Mouse (Mus musculus): ENCODE measurements around the gene Cdc123.
"Not testable (repeated sequence)": the region's sequence is repeated elsewhere in the genome, so short reads cannot be mapped to it uniquely, and the experiment has no call there.

The Cdc123 gene

GRCm38 (mm10) chr2:5844873-5845631, at the start of gene Cdc123, which contains the start of gene Nudt5:
Gene Cdc123, minus strand, starts transcription at chr2:5845164.
Gene Nudt5, plus strand, starts transcription at chr2:5845019.
- peak; percentile 85 for DNase-seq (ENCODE audit: extremely low read depth, low read depth)

DNA sequence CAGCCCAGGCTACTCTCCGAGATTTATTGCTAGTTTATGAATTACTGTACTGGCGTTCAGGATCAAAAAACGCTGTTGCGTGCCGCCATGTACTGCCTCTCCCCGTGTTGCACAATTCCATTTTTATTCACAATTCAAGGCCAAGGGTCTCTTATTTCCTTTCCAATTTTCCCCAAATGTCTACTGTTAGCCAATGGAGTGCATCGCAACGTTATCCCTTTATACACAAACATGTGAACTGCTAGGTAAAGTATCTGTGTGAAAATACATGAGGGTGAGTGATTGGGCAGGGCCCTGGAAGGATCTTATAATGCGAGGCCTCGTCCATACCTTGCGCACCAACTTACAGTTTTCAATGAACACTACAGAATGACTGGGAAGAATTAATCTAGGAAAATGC, 49.3 kb upstream of the Cdc123 start:
- peak; percentile 31 for DNase-seq (ENCODE audit: extremely low read depth, low read depth)

- DNase-seq (ENCODE audit: extremely low read depth, low read depth): no peak
Measured at GRCm38 (mm10) chr2:5889412-5889811, 44.4 kb upstream of the Cdc123 start.

DNA sequence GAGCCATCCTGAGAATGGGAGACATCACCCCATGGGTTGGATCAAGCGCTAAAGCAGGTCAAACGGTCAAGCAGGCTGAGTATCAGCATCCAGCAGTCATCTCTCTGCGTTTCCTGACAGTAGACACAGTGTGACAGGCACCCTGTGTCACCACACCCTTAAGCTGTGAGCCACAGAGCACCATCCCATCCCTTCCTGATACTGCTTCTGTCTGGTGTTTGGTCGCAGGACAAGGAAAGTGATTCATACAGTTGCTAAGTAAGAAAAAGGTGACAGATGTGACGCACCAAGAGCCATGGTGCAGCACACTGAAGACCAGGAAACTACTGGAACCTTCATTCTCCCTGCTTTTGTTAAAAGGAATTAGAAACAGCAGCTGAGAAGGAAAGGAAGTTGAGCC, 43.9 kb upstream of the Cdc123 start:
- DNase-seq (ENCODE audit: extremely low read depth, low read depth): no peak

- no peak for DNase-seq (ENCODE audit: extremely low read depth, low read depth)
Measured at GRCm38 (mm10) chr2:5877446-5877845, 32.5 kb upstream of the Cdc123 start.

DNA sequence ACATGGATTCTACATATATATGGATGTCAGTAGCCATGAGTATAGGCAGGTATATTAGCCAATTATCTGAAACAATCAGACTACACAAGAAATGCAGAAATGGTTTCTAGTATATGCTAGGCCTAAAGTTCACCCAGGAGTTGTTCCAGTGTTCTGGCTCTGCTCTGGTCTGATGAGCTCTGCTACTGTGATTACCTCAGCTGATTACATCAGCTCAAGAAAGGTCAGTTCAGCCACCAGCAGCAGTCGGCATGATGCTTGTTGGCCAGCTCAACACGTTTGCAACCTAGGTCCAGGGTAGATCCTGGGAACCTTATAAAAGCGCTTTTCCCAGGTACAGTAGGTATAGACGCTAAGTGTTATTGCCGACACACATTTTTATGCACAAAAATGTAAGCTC, 24.8 kb upstream of the Cdc123 start:
- DNase-seq (ENCODE audit: extremely low read depth, low read depth): no peak

DNA sequence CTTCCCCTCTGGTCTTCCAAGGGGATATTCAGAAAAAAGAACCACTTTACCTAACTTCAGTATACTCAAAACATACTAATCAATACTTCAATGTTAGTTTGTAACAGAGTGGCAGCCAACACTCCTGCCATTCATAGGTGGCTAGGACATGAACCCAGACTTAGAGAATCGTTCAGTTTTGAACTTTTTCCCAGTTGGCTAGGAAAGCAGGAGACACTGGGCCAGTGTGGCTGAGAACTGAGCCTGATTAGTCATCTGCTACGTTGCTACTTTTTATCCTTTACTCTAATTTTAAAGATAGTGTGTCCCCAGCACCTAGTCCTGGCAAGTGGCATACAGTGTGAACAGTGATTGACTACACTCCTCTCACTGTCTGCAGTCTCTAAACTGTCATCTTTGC, 22.7 kb upstream of the Cdc123 start:
- DNase-seq (ENCODE audit: extremely low read depth, low read depth): no peak

- no peak for DNase-seq (ENCODE audit: extremely low read depth, low read depth)
Measured at GRCm38 (mm10) chr2:5862834-5863233, 17.9 kb upstream of the Cdc123 start, which contains the start of gene Gm13199. Gene Gm13199, minus strand, starts transcription at chr2:5862934.

GRCm38 (mm10) chr2:5851866-5852265, 6.9 kb upstream of the Cdc123 start:
- no peak for DNase-seq (ENCODE audit: extremely low read depth, low read depth)

- no peak for DNase-seq (ENCODE audit: extremely low read depth, low read depth)
Measured at GRCm38 (mm10) chr2:5851116-5851515, 6.2 kb upstream of the Cdc123 start.

DNA sequence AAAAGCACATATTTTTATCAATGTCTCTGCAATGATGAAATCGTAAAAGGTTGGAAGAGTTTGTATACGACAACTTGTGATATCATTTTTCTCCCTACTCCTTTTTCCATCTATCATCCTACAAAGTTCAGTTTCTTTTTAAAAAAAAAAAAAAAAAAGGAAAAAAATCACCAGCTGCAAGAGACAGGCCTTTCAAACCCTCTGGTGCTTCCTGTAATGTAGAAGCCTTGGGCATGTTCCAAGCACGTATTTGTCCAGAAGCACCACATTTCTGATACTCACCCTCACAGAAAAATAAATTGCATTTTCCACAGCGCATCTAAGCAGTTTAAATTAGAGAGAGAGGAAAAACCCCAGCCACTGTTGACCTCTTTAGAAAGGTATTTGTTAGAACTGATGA, 862 bp upstream of the Cdc123 start:
- DNase-seq (ENCODE audit: extremely low read depth, low read depth): no peak

- no peak for DNase-seq (ENCODE audit: extremely low read depth, low read depth)
Measured at GRCm38 (mm10) chr2:5844181-5844872, 637 bp downstream of the Cdc123 start.

DNA sequence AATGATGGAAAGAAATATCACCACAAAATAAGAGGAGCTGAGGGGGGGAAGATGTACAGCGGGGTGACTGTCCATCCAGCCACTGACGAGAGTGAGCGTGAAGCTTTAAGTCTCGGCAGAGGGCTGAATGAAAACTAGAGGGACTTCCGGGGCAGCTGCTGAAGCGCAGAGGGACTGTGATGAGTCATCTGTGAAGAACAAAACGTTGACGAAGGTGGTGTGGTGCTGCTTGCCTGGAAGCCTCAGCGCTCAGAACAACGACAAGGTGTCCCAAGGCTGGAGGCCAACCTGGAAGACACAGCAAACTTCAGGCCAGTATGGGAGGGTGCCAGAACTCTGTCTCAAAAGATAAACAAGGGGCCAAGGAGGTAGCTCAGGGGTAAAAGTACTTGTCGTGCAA, 4.1 kb downstream of the Cdc123 start:
- DNase-seq (ENCODE audit: extremely low read depth, low read depth): no peak

- no peak for DNase-seq (ENCODE audit: extremely low read depth, low read depth)
Measured at GRCm38 (mm10) chr2:5825265-5825913, 19.6 kb downstream of the Cdc123 start.

DNA sequence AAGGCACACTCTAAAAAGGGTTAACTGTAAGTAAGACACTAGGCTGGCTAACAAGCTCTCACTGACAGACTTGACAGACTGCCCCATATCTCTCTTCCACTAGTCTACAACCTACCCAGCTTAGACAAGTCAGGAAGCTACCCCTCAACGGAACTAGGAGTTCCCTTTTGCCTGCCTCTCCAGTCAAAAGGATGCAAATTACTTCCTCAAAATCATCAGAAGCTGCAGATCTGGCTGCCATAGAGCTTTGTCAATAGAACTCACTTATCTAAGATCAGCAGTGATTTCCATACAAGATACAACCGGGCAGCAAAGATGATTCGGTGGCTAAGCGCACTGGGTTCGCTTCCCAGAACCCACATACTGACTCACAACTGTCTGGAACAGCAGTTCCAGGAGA, 20.3 kb downstream of the Cdc123 start:
- DNase-seq (ENCODE audit: extremely low read depth, low read depth): peak; percentile 71

DNA sequence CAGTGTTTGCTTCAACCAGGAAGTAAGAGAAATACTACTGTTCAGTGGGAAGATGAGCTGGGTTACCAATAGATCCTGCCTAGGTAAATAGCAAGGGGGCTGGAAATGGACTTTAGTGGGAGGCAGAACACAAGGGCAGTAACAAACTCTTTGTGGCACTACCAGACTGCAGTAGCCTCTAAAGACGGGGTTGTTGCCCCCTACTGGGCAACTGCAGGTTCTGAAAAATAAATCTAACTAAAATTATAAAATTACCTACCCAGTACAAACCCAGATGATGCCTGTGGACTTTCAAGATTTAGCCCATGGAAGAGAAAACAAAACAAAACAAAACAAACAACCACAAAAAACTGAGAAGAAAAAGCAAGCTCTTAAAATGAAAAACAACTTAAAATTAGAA, 20.8 kb downstream of the Cdc123 start:
- DNase-seq (ENCODE audit: extremely low read depth, low read depth): no peak

- DNase-seq (ENCODE audit: extremely low read depth, low read depth): no peak
Measured at GRCm38 (mm10) chr2:5822449-5822848, 22.5 kb downstream of the Cdc123 start.

- no peak for DNase-seq (ENCODE audit: extremely low read depth, low read depth)
Measured at GRCm38 (mm10) chr2:5821264-5821663, 23.7 kb downstream of the Cdc123 start.

GRCm38 (mm10) chr2:5811235-5811782, 33.7 kb downstream of the Cdc123 start:
- no peak for DNase-seq (ENCODE audit: extremely low read depth, low read depth)

GRCm38 (mm10) chr2:5810036-5810718, 34.8 kb downstream of the Cdc123 start:
- no peak for DNase-seq (ENCODE audit: extremely low read depth, low read depth)

GRCm38 (mm10) chr2:5806201-5806600, 38.8 kb downstream of the Cdc123 start:
- not testable (repeated sequence) for DNase-seq (ENCODE audit: extremely low read depth, low read depth)
